Mouse (Mus musculus): ENCODE data around the gene Tkt.

DNA sequence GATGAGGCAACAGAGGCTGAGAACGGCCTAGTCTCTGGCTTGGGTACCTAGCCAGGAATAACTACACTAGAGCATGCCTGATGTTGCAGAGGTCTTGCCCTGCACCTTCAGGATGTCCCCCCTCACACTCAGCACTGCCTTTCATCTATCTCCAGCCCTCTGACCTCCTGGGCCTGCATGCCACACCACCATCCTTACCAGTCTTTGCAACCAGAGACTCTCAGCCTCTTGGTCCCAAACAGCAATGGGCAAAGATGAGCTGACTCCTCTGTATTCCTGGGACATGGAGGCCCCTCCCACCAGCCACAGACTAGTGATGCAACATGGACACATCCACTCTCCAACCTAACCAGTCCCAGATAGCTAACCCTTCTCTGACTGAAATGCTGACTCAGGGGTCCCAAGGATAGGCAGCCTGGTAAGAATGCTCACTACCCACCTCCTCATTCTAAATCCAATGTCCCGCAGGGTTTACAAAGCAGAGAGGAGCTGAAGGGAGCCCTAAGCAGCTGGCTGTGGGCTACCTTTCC is 70.7 kb downstream of the Tkt start:
- TF ChIP-seq POLR2A (IDR thresholded peaks at IDR 0.05; ENCODE audit: control insufficient read depth, extremely low read depth, insufficient read depth, low read length, poor library complexity), result no peak
- TF ChIP-seq CTCF (IDR thresholded peaks at IDR 0.05; ENCODE audit: borderline replicate concordance, control insufficient read depth, extremely low read depth, insufficient read depth, low read length, poor library complexity), result no peak

Data from thymus, adult 2 months (tissue).